Mouse (Mus musculus) cerebellum, adult 2 months (tissue): Measurements from ENCODE around the gene Nr4a3.

Experiments
- CTCF ChIP-seq: fragments of 200-500 bp; IDR thresholded peaks from 2 replicates; pipeline ENCODE4 v1.5.1; 2011; ENCODE audit warnings: low read depth, mild to moderate bottlenecking, control low read depth, low read length, moderate library complexity, borderline replicate concordance; ENCODE audit not compliant: insufficient read depth
- POLR2A ChIP-seq: fragments of 200-500 bp; IDR thresholded peaks from 2 replicates; pipeline ENCODE4 v1.6.1; 2011; ENCODE audit warnings: low read length, control low read depth, borderline replicate concordance; ENCODE audit not compliant: insufficient read depth

DNA sequence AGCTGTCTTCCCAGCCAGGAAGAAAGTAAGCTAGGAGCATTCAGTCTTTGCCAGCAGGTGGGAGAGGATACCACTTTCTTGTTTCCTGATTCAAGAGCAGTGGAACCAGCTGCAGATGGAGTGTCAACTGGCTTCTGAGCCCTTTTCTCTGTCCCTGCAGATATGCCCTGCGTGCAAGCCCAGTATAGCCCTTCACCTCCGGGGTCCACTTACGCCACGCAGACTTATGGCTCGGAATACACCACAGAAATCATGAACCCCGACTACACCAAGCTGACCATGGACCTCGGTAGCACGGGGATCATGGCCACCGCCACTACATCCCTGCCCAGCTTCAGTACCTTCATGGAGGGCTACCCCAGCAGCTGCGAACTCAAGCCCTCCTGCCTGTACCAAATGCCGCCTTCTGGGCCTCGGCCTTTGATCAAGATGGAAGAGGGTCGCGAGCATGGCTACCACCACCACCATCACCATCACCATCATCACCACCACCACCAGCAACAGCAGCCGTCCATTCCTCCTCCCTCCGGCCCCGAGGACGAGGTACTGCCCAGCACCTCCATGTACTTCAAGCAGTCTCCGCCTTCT lies 6.2 kb downstream of the Nr4a3 start:
- TF ChIP-seq CTCF (no peak), POLR2A (no peak)
